Mouse (Mus musculus): ENCODE measurements around the gene Rcsd1. TPM values are rescaled to one million over a fixed set of nuclear protein-coding genes. Genes with fewer than 3 reads are reported as not detected.

Rcsd1 gene
- total RNA-seq, 4 experiments from 2014 or later, result 15.2 to 23.8 (median 18.2) TPM

GRCm38 (mm10) chr1:165625058-165625457 lies 84.5 kb downstream of the Rcsd1 start:
- DNase-seq, result no peak

GRCm38 (mm10) chr1:165618201-165618624 lies 91.3 kb downstream of the Rcsd1 start:
- no peak for DNase-seq

DNA sequence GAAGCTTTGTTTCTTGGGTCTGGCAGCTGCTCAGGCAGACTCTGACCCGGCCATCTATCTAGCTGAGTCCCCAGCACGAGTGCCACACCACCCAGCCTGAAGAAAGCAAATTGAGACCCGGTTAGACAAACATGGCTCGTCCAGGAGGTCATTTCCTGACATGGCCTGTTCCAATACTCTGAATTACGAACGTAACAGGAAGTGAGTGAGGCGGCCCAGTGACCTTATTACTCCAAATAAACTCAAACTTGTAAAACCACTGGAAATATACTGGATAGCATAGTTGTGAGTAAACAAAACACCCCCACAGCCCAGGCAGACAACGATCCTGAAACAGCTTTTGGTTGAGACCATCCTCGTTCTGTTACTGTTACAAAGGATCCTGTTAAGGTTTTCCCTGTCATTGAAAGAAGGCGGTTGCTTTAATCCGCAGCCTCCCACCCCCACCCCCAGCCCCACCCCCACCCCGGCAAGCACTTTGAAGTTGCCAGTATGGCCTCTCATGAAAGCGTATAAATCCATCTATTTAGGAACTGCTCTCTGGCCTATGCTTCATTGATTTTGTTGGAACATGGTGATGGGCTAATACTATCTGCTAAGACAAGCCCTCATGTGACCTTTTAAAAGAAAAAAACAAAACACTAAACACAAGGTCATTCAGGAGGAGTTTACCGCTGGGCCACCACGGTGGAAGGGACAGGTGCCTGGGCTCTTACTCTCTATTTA lies 92.2 kb downstream of the Rcsd1 start:
- peak; percentile 41 for DNase-seq

GRCm38 (mm10) chr1:165616652-165617051 lies 92.9 kb downstream of the Rcsd1 start:
- no peak for DNase-seq

GRCm38 (mm10) chr1:165614793-165615192 lies 94.8 kb downstream of the Rcsd1 start:
- DNase-seq, result no peak

DNA sequence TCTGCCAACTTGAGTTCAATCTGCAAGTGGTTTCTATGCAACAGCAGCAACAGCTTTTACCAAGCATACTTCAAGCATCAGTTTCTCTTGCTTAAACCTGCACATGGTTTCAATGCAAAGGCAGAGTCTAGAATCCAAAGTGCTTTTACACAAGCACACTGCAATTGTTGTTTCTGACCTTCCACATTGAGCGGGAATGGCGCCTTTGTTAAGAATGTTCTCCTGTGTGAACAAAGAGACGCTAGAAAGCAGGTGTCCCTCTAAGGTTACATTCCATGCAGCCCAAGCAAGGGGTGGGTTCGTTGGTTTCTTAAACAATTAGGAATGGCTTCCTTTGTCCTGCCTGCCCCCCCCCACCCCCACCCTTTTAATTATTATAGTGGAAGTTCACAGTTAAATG lies 95.6 kb downstream of the Rcsd1 start:
- DNase-seq, result no peak

DNA sequence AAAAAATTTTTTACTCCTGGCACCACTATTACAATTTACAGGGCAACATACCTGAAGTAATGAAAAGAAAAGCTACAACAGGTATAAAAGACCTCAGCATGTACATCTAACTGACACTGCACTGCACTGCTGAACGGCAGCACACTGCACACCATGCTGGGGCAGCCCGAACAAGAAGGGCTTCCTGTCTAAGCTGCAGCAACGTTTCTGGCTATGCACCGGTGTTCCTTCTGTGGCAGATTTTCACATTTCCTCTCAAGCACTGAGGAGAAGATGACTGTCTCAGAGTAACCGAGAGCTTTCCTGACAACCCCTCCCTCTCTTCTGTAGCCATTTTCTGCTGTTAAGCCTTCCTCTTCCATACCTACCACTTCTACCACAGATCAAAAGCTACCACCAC lies 96.8 kb downstream of the Rcsd1 start:
- no peak for DNase-seq

DNA sequence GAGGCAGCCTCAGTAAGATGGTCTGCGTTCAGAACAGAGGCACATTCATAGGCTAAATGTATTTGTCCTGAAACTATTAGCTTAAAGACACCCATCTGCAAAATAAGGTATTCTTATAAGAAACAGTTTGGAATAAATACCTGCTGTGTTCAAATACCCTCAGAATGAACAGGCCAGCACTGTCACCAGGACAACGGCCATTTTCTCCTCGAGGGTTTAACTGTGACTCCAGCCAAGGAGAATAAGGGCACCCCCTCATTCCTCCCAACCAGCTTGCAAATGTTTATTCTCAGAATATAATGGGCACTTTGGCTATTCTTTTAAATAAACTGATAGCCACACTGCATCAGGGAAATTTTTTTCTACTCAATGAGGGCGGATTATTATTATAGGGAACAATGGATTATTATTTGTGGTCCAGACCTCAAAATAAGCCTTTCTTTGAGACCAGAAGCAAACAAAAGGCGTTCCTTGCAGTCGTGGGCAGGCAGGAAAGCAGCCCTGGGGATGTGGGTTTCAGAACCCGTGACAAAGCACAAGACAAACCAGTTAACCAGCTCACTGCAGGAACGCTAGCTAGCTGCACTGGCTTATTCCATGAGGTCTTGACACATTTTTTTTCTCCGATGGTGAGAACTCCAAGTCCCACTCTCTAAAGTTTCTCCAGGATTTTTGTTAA lies 99.1 kb downstream of the Rcsd1 start:
- DNase-seq, result no peak

DNA sequence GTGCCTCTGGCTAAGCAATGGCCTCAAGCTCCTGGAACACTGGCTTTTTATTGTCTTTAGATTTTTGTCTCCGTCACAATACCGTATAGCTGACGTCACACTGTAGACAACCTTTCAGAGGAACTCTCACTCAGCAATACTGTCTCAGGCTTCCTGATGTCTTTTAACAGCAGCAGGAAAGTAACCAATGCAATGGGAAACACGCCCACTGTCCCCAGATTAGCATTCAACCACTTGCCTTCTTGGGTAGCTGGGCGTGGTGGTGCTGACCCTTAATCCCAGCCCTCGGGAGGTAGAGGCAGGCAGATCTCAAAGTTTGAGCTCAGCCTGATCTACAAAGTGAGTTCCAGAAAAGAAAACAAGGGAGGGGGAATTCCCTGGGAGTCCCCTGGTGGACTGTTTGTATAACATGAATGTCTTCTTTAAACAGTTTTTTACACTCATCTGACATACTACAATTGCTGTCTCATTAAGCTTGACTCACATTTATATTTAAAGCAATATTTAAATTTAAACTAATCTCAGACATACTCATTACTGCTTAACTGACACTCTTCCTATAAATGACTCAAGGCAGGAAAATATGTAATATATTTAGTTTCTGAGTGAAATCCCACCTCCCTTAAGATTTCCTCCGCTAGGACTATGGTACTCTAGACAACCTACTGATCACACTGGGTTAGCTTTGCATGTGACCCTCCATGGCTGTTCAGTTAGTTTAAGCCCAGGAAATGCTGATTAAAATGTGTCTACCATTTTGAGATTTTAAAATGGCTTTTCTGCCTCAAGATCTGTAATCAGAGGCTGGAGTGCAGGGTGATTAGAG lies 99.8 kb downstream of the Rcsd1 start:
- no peak for DNase-seq

DNA sequence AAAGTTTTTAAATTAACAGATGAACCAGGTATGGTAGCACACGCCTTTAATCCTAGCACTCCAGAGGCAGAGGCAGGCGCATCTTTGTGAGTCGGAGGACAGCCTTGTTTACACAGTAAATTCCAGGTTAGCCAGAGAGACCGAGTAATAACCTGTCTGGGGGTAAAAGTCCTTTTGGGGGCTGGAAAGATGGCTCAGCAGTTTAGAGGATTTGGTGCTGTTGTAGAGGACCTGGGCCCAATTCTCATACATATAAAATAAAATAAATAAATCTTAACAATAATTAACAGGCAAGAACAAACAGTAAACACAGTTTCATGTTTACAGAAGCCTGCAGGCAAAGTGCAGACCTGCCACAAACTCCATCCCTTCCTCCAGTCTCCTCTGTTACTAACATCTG lies 100.7 kb downstream of the Rcsd1 start:
- no peak for DNase-seq

- no peak for DNase-seq
These were observed 103.8 kb downstream of the Rcsd1 start for GRCm38 (mm10) chr1:165605774-165606173.

DNA sequence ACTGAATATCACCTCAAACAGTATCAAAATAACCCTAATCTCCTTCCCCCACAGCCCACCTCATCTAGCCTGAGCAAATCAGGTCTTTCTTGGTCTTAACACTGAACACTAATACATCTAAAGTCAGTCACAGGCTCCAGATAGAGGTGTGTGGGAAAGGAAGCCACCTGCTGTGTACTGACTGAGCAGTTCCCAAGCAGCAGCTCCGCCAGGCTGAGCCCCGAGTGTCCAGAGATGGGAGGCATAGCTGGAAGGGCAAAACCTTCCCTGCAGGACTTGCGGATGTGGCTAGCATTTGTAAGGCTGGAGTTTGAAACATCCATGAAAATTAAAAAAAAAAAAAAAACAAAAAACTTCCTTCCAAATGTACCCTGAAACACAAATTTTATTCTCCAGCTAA lies 104.4 kb downstream of the Rcsd1 start:
- DNase-seq, result no peak

- DNase-seq, result no peak
These were observed 105.4 kb downstream of the Rcsd1 start for GRCm38 (mm10) chr1:165604203-165604602.

- no peak for DNase-seq
These were observed 106.3 kb downstream of the Rcsd1 start for GRCm38 (mm10) chr1:165603218-165603617.

DNA sequence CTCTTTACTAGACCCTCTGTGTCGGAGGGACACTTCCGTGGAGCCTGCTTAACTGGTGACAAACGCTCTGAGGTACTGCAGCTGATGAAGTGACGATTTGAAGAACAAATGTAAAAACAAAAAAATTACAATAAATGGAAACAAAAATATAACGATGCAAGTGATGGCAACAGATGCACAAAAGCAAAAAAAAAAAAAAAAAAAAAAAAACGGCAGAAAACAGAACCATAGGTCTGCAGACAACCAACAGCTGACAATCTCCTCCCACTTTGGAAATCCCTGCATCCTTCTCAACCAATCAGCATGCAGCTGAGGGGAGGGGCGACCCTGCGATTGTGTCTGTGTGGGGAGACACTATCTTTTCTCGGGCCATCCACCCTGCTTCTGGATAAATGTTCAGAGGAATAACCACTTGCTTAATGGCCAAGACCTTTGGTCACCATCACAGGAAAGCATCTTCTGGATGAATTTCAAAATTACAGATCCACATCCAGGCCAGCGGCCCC lies 107.7 kb downstream of the Rcsd1 start:
- DNase-seq, result no peak

Small RNA genes within 50 kb of the gene (microRNA-seq; reads per million reads assigned to microRNA genes)
- 0 reads per million in 2 experiments for gene Gm44458

Other genes with a start within 250 kb of the Rcsd1 start
- gene Dcaf6, start 249.3 kb downstream of the Rcsd1 start, total RNA-seq (2022), result 10 to 100 TPM; 28.5 to 40.5 (median 34.5) TPM
- 100 to 1,000 TPM; 136 to 174 (median 148) TPM for gene Mpc2, start 249.1 kb downstream of the Rcsd1 start, total RNA-seq (2022)
- gene Adcy10, start 224.6 kb downstream of the Rcsd1 start, total RNA-seq (2022), result 1 to 10 TPM in 1 of 4 experiments, under 1 TPM in 3; 0.21 to 1.2 (median 0.39) TPM
- 10 to 100 TPM; 14.6 to 25.4 (median 22.3) TPM for gene Mpzl1, start 75.2 kb downstream of the Rcsd1 start, total RNA-seq (2022)
- gene Creg1, start 54.0 kb upstream of the Rcsd1 start, total RNA-seq (2022), result 10 to 100 TPM; 46.5 to 65.7 (median 56.5) TPM
- under 1 TPM; 0.20 to 0.46 (median 0.43) TPM for gene Cd247, start 78.9 kb upstream of the Rcsd1 start, total RNA-seq (2022)

Measured in adrenal gland, adult 8-10 months (tissue).